Mouse (Mus musculus) myocyte (in vitro differentiated cells): ENCODE measurements around the gene Tmed9.

ENCODE experiments used
- CEBPB ChIP-seq: IDR thresholded peaks from 2 replicates; pipeline ENCODE4 v1.6.1; 2011; ENCODE audit warnings: mild to moderate bottlenecking, moderate library complexity; ENCODE audit not compliant: poor library complexity, insufficient read depth, severe bottlenecking
- E2F4 ChIP-seq: IDR thresholded peaks from one replicate; pipeline ENCODE4 v1.6.1; 2011; ENCODE audit warnings: mild to moderate bottlenecking, control low read depth, moderate library complexity; ENCODE audit not compliant: insufficient read depth
- MAX ChIP-seq: IDR thresholded peaks from one replicate; pipeline ENCODE4 v1.6.1; 2011; ENCODE audit warnings: low read depth, mild to moderate bottlenecking, control low read depth
- MYOD1 ChIP-seq, 3 experiments: IDR thresholded peaks; one replicate each; pipeline ENCODE4 v1.6.1; 2011; ENCODE audit warnings: control low read depth in 2 of 3, low read depth in 2 of 3, mild to moderate bottlenecking in 2 of 3, moderate library complexity in 1 of 3; ENCODE audit not compliant: insufficient read length in 2 of 3, control insufficient read depth in 1 of 3
- MYOG ChIP-seq, 3 experiments: IDR thresholded peaks; one replicate each; pipeline ENCODE4 v1.6.1; 2011; ENCODE audit warnings: control low read depth in 2 of 3, low read depth in 2 of 3, mild to moderate bottlenecking in 2 of 3; ENCODE audit not compliant: insufficient read length in 2 of 3, control insufficient read depth in 1 of 3, insufficient read depth in 1 of 3
- POLR2A ChIP-seq: IDR thresholded peaks from one replicate; pipeline ENCODE4 v1.6.1; 2011; ENCODE audit warnings: low read depth, mild to moderate bottlenecking, control low read depth, moderate library complexity; ENCODE audit not compliant: insufficient read length
- POLR2AphosphoS2 ChIP-seq: IDR thresholded peaks from one replicate; pipeline ENCODE4 v1.6.1; 2011; ENCODE audit warnings: low read depth, control low read depth; ENCODE audit not compliant: insufficient read length
- REST ChIP-seq: IDR thresholded peaks from one replicate; pipeline ENCODE4 v1.6.1; 2011; ENCODE audit warnings: mild to moderate bottlenecking, control low read depth, moderate library complexity; ENCODE audit not compliant: insufficient read depth, insufficient read length
- SRF ChIP-seq: IDR thresholded peaks from one replicate; pipeline ENCODE4 v1.6.1; 2011; ENCODE audit warnings: low read depth; ENCODE audit not compliant: control insufficient read depth, insufficient read length
- TCF12 ChIP-seq: IDR thresholded peaks from one replicate; pipeline ENCODE4 v1.6.1; 2011; ENCODE audit warnings: mild to moderate bottlenecking, control low read depth; ENCODE audit not compliant: poor library complexity, insufficient read depth, severe bottlenecking
- TCF3 ChIP-seq: IDR thresholded peaks from one replicate; pipeline ENCODE4 v1.6.1; 2011; ENCODE audit warnings: low read depth, control low read depth; ENCODE audit not compliant: insufficient read length
- USF1 ChIP-seq: IDR thresholded peaks from one replicate; pipeline ENCODE4 v1.6.1; 2011; ENCODE audit warnings: low read depth, mild to moderate bottlenecking, control low read depth, moderate library complexity

- TF ChIP-seq POLR2A, result peak; percentile 100
- TF ChIP-seq MYOG (IDR thresholded peaks at IDR 0.05; ENCODE audit: control insufficient read depth in 1 of 3, insufficient read depth in 1 of 3, insufficient read length in 2 of 3, low read depth in 2 of 3), result peak in 2 of 3 experiments; percentile 45 to 47
- TF ChIP-seq USF1, result no peak
- TF ChIP-seq TCF12, result no peak
- TF ChIP-seq E2F4, result no peak
- TF ChIP-seq CEBPB, result no peak
- peak; percentile 99 for TF ChIP-seq POLR2AphosphoS2
- TF ChIP-seq MAX, result no peak
- no peak for TF ChIP-seq SRF
- TF ChIP-seq REST, result peak; percentile 61
- TF ChIP-seq MYOD1 (IDR thresholded peaks at IDR 0.05; ENCODE audit: control insufficient read depth in 1 of 3, insufficient read length in 2 of 3, low read depth in 2 of 3), result peak in 1 of 3 experiments; percentile 53
- TF ChIP-seq TCF3, result no peak
Observed at GRCm38 (mm10) chr13:55592512-55593253, 19.2 kb downstream of the Tmed9 start.
